Mouse (Mus musculus) gastrocnemius, adult 18-20 months (tissue): Measurements from ENCODE around the gene Cflar. TPM values are rescaled to one million over a fixed set of nuclear protein-coding genes. Genes with fewer than 3 reads are reported as not detected.
A peak's percentile ranks its signal among the peaks of the same experiment; 100 is the strongest.
"Not testable (repeated sequence)": the region's sequence is repeated elsewhere in the genome, so short reads cannot be mapped to it uniquely, and the experiment has no call there.

Experiments
- DNase-seq: peaks from one replicate; pipeline ENCODE4 v3.0.0; 2021; ENCODE audit warnings: low spot score
- total RNA-seq, 2 experiments: library from RNA; stranded (reverse); gene quantifications; 2 replicates each; pipeline ENCODE4 v1.2.3; 2021

The Cflar gene
- total RNA-seq, 2 experiments from 2014 or later: 36.3 to 46.3 TPM

GRCm38 (mm10) chr1:58727747-58728589 is 16.7 kb downstream of the Cflar start:
- DNase-seq: no peak

GRCm38 (mm10) chr1:58728590-58728868 is 17.2 kb downstream of the Cflar start:
- no peak for DNase-seq

- DNase-seq: no peak
Observed at GRCm38 (mm10) chr1:58733636-58734035, 22.3 kb downstream of the Cflar start.

- no peak for DNase-seq
Observed at GRCm38 (mm10) chr1:58734043-58734920, 23.0 kb downstream of the Cflar start.

GRCm38 (mm10) chr1:58735962-58736361 is 24.7 kb downstream of the Cflar start:
- no peak for DNase-seq

- DNase-seq: no peak
Observed at GRCm38 (mm10) chr1:58736968-58737367, 25.7 kb downstream of the Cflar start.

GRCm38 (mm10) chr1:58739529-58739928 is 28.2 kb downstream of the Cflar start:
- no peak for DNase-seq

- no peak for DNase-seq
Observed at GRCm38 (mm10) chr1:58742571-58743021, 31.3 kb downstream of the Cflar start.

GRCm38 (mm10) chr1:58743252-58743651 is 31.9 kb downstream of the Cflar start:
- DNase-seq: no peak

- peak; percentile 39 for DNase-seq
Observed at GRCm38 (mm10) chr1:58744645-58745044, 33.3 kb downstream of the Cflar start.

GRCm38 (mm10) chr1:58746880-58747279 is 35.6 kb downstream of the Cflar start:
- peak; percentile 65 for DNase-seq

- no peak for DNase-seq
Observed at GRCm38 (mm10) chr1:58759451-58759850, 48.1 kb downstream of the Cflar start.

GRCm38 (mm10) chr1:58760581-58760980 is 49.3 kb downstream of the Cflar start:
- DNase-seq: no peak

- not testable (repeated sequence) for DNase-seq
Observed at GRCm38 (mm10) chr1:58761391-58762275, 50.3 kb downstream of the Cflar start.

- DNase-seq: no peak
Observed at GRCm38 (mm10) chr1:58762576-58762975, 51.3 kb downstream of the Cflar start.

- not testable (repeated sequence) for DNase-seq
Observed at GRCm38 (mm10) chr1:58766446-58766845, 55.1 kb downstream of the Cflar start.

- no peak for DNase-seq
Observed at GRCm38 (mm10) chr1:58769136-58769535, 57.8 kb downstream of the Cflar start.

GRCm38 (mm10) chr1:58769701-58770100 is 58.4 kb downstream of the Cflar start:
- no peak for DNase-seq

- DNase-seq: peak; percentile 61
Observed at GRCm38 (mm10) chr1:58770111-58770720, 58.9 kb downstream of the Cflar start.

- DNase-seq: no peak
Observed at GRCm38 (mm10) chr1:58772084-58772483, 60.8 kb downstream of the Cflar start.

- no peak for DNase-seq
Observed at GRCm38 (mm10) chr1:58773280-58773679, 62.0 kb downstream of the Cflar start.
